Mouse (Mus musculus) testis, adult 2 months (tissue): Measurements from ENCODE around the gene Aifm1. TPM values are rescaled to one million over a fixed set of nuclear protein-coding genes. Genes with fewer than 3 reads are reported as not detected.
A peak's percentile ranks its signal among the peaks of the same experiment; 100 is the strongest.

Experiments used
- H3K27ac ChIP-seq: fragments of 200-500 bp; 2 replicates; pipeline ENCODE4 v1.5.1; 2012; ENCODE audit warnings: low read depth, low read length; ENCODE audit not compliant: control insufficient read depth, insufficient read depth
- H3K27me3 ChIP-seq: fragments of 200-500 bp; 2 replicates; pipeline ENCODE4 v1.6.1; 2012; ENCODE audit warnings: mild to moderate bottlenecking, low read length, moderate library complexity; ENCODE audit not compliant: control insufficient read depth, insufficient read depth
- H3K36me3 ChIP-seq: fragments of 200-500 bp; 2 replicates; pipeline ENCODE4 v1.6.1; 2012; ENCODE audit warnings: mild to moderate bottlenecking, low read length; ENCODE audit not compliant: control insufficient read depth, insufficient read depth
- H3K4me1 ChIP-seq: fragments of 200-500 bp; 2 replicates; pipeline ENCODE4 v1.6.1; 2012; ENCODE audit warnings: low read length; ENCODE audit not compliant: control insufficient read depth, insufficient read depth
- H3K4me3 ChIP-seq: fragments of 200-500 bp; 2 replicates; pipeline ENCODE4 v1.5.1; 2012; ENCODE audit warnings: low read depth, mild to moderate bottlenecking, low read length, moderate library complexity, mixed read lengths; ENCODE audit not compliant: control insufficient read depth
- CTCF ChIP-seq: fragments of 200-500 bp; IDR thresholded peaks from 2 replicates; pipeline ENCODE4 v1.5.1; 2012; ENCODE audit warnings: low read depth, mild to moderate bottlenecking, inconsistent platforms, low read length, moderate library complexity; ENCODE audit not compliant: control insufficient read depth, insufficient read depth, insufficient replicate concordance
- POLR2A ChIP-seq: fragments of 200-500 bp; IDR thresholded peaks from 2 replicates; pipeline ENCODE4 v1.6.1; 2012; ENCODE audit warnings: low read depth, mild to moderate bottlenecking, inconsistent platforms, low read length, moderate library complexity; ENCODE audit not compliant: control insufficient read depth
- polyA plus RNA-seq: library from polyadenylated mRNA; depleted of rRNA; stranded (reverse); fragments of >200 nt; gene quantifications from 2 replicates; pipeline ENCODE4 v1.2.3, GENCODE M21; 2012

Gene Aifm1
- polyA plus RNA-seq, 1 experiment: 5.6 TPM

- H3K4me1 ChIP-seq: peaks cover 1% of the 10 kb centered on the region; the same call in 1 of the 2 replicates
- no peak overlapping the region for H3K4me3 ChIP-seq
- H3K27ac ChIP-seq: no peak overlapping the region
- no peaks in the 10 kb centered on the region for H3K27me3 ChIP-seq
- no peak for TF ChIP-seq CTCF
- no peak for TF ChIP-seq POLR2A
- H3K36me3 ChIP-seq: no peaks in the 10 kb centered on the region
Measured at GRCm38 (mm10) chrX:48467355-48467946, 45.9 kb downstream of the Aifm1 start.

- Histone ChIP-seq H3K36me3 (no peaks in the 10 kb centered on the region), H3K27me3 (no peaks in the 10 kb centered on the region), H3K4me3 (no peak overlapping the region), H3K4me1 (peaks cover 5% of the 10 kb centered on the region), H3K27ac (no peak overlapping the region)
- no peak for TF ChIP-seq CTCF
- no peak for TF ChIP-seq POLR2A
Measured at GRCm38 (mm10) chrX:48466174-48466573, 47.2 kb downstream of the Aifm1 start.

GRCm38 (mm10) chrX:48464436-48464835 is 48.9 kb downstream of the Aifm1 start:
- H3K36me3 ChIP-seq: no peaks in the 10 kb centered on the region
- peaks cover 5% of the 10 kb centered on the region for H3K4me1 ChIP-seq
- no peak overlapping the region for H3K27ac ChIP-seq
- H3K27me3 ChIP-seq: no peaks in the 10 kb centered on the region
- H3K4me3 ChIP-seq: no peak overlapping the region
- TF ChIP-seq POLR2A: no peak
- TF ChIP-seq CTCF: no peak

GRCm38 (mm10) chrX:48463636-48464035 is 49.7 kb downstream of the Aifm1 start:
- no peak for TF ChIP-seq POLR2A
- TF ChIP-seq CTCF: no peak
- no peak overlapping the region for H3K27ac ChIP-seq
- no peaks in the 10 kb centered on the region for H3K36me3 ChIP-seq
- no peak overlapping the region for H3K4me3 ChIP-seq
- peaks cover 5% of the 10 kb centered on the region for H3K4me1 ChIP-seq
- no peaks in the 10 kb centered on the region for H3K27me3 ChIP-seq

GRCm38 (mm10) chrX:48462754-48463507 is 50.4 kb downstream of the Aifm1 start, which contains the start of gene Elf4:
Elf4 (minus strand) TSS chrX:48463132.
- Histone ChIP-seq H3K27me3 (no peaks in the 10 kb centered on the region), H3K4me1 (peaks cover 5% of the 10 kb centered on the region), H3K36me3 (no peaks in the 10 kb centered on the region), H3K27ac (peak within 1 kb of the TSS; percentile 63), H3K4me3 (peak within 1 kb of the TSS; percentile 76)
- TF ChIP-seq POLR2A: no peak
- TF ChIP-seq CTCF: peak; percentile 84

GRCm38 (mm10) chrX:48462297-48462696 is 51.1 kb downstream of the Aifm1 start:
- Histone ChIP-seq H3K27ac (no peak overlapping the region), H3K4me3 (peak overlapping the region; percentile 76), H3K27me3 (no peaks in the 10 kb centered on the region), H3K4me1 (peaks cover 5% of the 10 kb centered on the region), H3K36me3 (no peaks in the 10 kb centered on the region)
- TF ChIP-seq POLR2A (no peak), CTCF (no peak)

- Histone ChIP-seq H3K27ac (no peak overlapping the region), H3K36me3 (no peaks in the 10 kb centered on the region), H3K27me3 (no peaks in the 10 kb centered on the region), H3K4me3 (no peak overlapping the region), H3K4me1 (peaks cover 5% of the 10 kb centered on the region)
- TF ChIP-seq POLR2A: no peak
- no peak for TF ChIP-seq CTCF
Measured at GRCm38 (mm10) chrX:48461006-48461405, 52.4 kb downstream of the Aifm1 start.
